Mouse (Mus musculus) spleen, adult 2 months (tissue): ENCODE results near the gene Gm43302.

Experiments used
- CTCF ChIP-seq: fragments of 200-500 bp; IDR thresholded peaks from 2 replicates; pipeline ENCODE4 v1.5.1; 2011; ENCODE audit warnings: mild to moderate bottlenecking, inconsistent platforms; ENCODE audit not compliant: insufficient read depth, insufficient read length, insufficient replicate concordance; ENCODE audit errors: extremely low read depth
- POLR2A ChIP-seq: fragments of 200-500 bp; IDR thresholded peaks from 2 replicates; pipeline ENCODE4 v1.6.1; 2011; ENCODE audit warnings: low read depth, low read length, inconsistent platforms

DNA sequence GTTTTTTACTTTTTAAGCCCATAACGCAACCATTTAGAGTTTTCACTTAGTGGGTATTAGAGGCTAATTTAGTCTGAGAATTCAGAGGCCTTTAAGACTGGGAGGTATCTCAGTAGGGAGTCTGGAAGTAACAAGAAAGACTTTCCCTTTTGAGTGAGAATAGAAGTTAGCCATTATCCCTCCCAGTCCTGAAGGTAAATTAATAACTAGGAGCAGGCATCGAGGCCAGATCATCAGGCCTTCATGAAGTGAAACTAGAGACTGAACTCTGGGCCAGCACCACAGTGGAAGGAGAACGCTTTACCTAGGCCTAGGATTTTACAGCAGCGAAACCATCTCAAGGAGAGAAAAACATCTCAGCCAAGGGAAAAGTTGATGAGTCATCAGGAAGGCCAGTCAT, 8.5 kb upstream of the Gm43302 start:
- no peak for TF ChIP-seq CTCF
- TF ChIP-seq POLR2A, result no peak
